Mouse (Mus musculus): Measurements from ENCODE around the gene Polh.

Polh gene

DNA sequence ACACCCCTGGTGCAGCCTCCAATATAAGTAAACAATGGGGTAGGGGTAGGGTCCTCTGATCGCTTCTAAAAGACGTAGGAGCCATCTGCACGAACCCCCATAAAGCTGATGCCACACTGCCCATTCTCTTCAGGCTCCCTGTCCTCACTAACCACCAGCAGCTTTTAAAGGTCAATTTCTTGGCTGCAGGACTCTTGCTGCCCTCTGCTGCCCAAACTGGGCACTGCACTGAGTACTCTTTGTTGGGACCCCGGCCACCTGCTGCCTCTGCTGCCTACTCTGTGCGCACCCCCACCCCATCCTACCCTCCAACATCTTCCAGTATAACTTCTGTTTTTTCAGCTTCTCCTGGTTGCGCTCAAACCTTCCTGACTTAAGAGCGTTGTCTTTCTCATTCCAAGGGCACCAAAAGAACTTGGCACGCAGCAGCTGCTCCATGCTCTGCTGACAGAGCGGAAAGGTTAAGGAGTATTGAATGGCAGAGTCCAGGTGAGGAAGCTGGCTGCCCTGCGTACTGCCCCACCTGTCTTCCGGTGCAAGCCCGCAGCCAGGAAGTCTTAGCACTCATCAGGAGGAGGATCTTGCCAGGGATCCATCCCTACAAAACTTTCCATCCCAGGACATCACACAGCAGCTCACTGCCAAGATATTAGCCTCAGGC, 70.3 kb downstream of the Polh start:
- no peak for DNase-seq (ENCODE audit: low read depth, low spot score)

DNA sequence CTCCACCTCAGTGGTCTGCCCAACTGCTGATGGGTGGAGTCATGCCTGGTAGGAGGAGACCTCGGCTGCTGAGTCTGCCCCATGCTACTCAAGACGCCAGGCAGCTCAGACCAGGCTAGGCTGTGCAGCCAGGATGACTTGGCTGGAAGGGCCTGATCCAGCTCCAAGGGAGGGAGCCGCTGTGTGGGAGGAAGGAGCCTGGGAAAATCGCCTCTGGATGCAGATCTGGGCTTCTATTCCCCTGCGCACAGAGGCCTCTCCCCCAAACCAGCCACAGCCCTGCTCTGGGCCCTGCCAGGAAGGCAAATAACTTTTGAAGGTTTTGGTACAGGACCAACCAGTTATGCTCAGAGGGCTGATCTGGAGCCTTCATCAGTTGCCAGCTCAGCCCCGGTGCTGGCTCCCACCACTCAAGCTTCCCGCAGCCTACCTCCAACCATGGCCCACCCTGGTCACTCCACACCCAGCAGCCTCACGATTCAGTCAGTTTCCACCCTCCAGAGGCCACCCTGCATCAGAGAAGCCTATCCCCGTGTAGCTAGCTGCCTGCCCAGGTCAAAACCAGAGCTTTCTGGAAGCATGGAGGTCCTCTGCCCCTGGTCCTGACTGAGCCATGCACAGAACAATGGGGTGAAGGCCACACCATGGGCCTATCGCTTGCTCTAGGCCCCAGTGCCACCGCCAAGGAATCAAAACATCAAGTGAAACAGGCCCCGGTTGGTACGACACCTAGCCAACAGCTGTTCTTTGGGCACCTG, 72.5 kb downstream of the Polh start:
- DNase-seq (ENCODE audit: low read depth, low spot score) = no peak

DNA sequence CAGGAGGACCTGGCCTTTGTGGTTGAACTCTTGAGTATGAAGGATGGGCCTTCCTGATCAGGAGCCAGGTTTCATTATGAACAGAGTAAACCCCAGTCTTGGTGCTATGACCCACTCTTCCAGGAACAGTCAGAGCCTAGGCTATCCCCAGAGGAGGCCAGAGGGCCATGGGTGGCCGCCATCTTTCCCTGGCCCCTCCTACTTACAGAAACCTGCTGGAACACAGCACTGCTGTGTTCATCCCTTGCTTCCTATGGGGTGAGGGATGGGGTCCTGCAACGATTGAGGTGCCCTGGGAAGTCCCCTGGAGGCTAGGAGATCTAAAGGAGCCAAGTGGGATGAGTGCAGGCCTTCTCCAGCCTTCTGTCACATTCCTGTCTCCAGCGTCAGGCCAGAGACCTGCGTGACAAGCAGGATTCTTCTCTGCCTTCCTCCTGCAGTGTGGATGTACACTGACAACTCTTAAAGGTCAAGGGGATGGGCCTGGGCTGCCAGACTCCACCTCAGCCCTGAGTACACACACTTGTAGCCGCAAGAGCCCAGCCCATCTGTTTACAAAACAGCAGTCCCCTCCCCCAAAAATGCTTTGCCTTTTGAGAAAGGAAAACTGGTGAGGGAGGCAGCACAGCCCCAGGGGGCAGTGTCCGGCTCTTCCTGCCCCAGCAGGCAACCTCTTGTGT, 74.5 kb downstream of the Polh start:
- DNase-seq (ENCODE audit: low read depth, low spot score) = no peak

DNA sequence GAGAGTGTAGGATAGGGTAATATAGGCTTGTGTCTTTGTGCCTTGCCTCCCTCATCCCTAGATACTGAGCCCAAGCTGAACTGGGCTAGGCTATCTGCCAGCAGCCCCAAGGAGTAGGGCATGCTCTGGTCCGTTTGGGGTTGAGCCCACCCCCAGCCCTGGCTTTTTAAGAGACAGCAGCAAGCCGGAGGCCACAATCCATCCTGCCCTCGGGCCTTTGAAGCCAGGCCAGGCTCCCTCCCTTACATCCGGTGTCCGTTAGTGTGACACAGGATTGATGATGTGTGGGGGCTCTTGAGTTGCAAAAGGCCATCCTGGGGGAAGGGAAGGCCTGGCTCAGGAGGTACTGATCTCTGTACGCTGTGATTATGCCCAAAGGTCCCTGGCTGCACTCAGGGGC, 75.8 kb downstream of the Polh start:
- no peak for DNase-seq (ENCODE audit: low read depth, low spot score)

DNA sequence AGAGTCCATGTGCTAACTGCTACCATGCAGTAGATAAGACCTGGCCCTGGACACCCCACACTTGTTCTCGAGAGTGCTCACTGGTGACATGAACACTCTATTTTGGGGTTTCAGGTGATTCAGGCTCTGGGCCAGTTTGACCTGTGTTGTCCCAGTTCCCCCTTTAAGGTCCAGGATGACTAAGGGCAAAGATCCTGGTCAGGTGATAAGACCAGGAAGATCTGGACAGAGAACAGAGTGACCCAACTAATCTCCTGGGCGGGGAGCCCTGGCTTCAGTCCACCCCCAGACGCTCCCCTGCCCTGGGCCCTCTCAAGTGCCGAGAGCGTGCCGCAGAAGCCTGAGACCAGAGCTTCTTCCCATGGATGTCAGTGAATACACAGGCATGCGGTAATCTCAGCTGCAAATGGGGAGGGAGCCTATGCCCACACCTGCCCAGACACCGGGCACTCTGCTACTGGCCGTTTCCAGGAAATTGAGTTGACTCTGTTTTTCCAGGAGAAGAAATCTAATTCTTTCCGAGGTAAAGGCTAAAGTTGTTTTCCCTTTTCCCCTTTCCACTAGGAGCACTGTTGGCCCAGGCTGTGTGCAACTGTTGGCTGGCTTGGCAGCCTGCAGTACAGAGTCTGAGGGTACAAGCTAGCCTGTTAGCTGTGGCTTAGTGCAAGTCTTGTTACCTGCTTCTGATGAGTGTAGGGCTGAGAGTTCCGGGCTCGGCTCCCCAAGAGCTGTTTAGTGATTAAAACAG, 78.3 kb downstream of the Polh start:
- no peak for DNase-seq (ENCODE audit: low read depth, low spot score)

DNA sequence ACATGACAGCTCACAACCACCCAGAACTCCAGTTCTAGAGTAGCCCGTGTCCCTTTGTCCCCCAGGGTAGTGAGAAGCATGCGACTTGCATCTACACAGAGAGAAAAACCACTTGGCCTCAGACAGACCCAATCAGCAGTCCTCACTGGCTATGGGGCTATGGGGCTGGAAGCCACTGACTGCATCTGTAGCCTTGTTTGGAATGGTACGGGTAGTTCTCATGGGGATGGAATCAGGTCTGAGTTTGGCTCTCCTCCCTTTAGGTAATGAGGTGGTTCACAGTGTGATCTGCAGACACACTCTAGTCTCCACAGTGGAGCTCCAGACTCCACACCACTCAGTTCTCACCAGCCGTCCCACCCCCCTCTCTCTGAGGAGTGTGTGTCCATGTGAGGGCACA, 79.2 kb downstream of the Polh start:
- DNase-seq (ENCODE audit: low read depth, low spot score) = no peak

DNA sequence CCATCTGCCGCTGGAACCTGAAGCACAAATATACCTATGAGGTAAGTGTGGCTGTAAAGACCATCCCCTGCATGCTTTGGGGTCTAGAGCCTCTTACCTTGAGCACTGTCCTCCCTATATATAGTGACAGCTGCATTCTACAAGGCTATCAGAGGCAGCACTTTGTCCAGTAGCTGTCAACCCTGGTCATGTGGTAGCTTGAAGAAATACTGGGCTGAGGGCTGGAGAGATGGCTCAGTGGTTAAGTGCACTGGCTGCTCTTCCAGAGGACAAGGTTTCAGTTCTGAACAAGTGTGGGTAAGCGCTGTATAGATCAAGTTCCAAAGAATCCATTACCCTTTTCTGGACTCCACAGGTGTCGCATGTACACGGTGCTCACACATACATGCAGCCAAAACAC, 79.7 kb downstream of the Polh start:
- DNase-seq (ENCODE audit: low read depth, low spot score) = no peak

All from WW6 (cell line).